Mouse (Mus musculus): ENCODE results near the gene Mthfr. TPM values are rescaled to one million over a fixed set of nuclear protein-coding genes. Genes with fewer than 3 reads are reported as not detected.
A peak's percentile ranks its signal among the peaks of the same experiment; 100 is the strongest.

Mthfr gene
- polyA plus RNA-seq, 1 experiment from 2014 or later, result 11.9 TPM

DNA sequence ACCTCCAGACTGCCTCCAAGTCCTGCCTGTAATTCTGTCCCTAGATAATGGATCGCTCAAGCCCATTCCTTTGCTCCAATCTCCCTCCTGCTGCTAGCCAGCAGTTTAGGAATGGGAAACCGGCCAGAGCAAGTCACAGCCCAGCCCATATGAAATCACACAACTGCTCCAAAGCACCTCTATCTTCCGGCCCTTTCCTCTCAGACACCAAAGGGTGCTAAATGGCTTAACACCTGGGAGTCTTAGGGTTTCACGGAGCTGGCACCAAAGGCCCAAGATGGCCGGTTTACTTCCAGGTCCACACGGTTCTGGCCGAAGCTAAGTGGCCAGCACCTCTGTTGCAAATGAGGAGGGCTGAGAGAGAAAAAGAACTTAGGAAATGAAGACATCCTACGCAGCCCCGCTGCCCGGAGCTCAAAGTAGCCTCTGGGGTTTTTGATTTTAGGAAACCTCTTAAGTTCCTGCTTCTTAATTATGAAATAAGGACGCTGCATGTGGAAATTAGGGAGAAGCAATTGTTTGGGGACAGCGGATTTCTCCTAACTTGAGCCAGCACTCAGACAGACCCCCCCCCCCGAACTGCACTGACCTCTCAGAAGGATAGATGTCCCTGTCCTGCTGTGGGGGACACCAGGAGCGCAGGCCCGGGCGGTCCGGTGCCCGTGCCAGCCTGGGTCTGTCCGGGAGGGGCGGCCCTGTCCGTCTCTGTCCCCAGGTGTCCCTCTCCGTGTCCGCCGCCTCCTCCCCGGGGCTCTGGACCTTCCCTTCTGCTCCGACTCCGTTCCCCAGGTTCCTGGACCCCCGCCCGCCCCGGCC is 48.4 kb downstream of the Mthfr start:
- H3K4me1 ChIP-seq (ENCODE audit: control insufficient read depth, low read depth, low read length), result peaks cover 42% of the 10 kb centered on the region
- no peaks in the 10 kb centered on the region for H3K27me3 ChIP-seq (ENCODE audit: control insufficient read depth, insufficient read depth, low read depth, low read length)
- H3K4me2 ChIP-seq (ENCODE audit: low read depth, low read length), result peak overlapping the region; percentile 89
- peak overlapping the region; percentile 78 for H3K4me3 ChIP-seq (ENCODE audit: low read depth, low read length)
- WGBS (ENCODE audit: insufficient replicate concordance), result 5% methylated on average over 30 of the region's 30 CpGs
- no peaks in the 10 kb centered on the region for H3K9me3 ChIP-seq (replicated peaks; ENCODE audit: control insufficient read depth, low read length)
- H3K9ac ChIP-seq (ENCODE audit: low read depth, low read length), result peak overlapping the region; percentile 84
- ATAC-seq (ENCODE audit: low read depth), result peak; percentile 13
- H3K27ac ChIP-seq (ENCODE audit: low read length), result peak overlapping the region; percentile 67
- no peaks in the 10 kb centered on the region for H3K36me3 ChIP-seq (ENCODE audit: control insufficient read depth, insufficient read depth)

DNA sequence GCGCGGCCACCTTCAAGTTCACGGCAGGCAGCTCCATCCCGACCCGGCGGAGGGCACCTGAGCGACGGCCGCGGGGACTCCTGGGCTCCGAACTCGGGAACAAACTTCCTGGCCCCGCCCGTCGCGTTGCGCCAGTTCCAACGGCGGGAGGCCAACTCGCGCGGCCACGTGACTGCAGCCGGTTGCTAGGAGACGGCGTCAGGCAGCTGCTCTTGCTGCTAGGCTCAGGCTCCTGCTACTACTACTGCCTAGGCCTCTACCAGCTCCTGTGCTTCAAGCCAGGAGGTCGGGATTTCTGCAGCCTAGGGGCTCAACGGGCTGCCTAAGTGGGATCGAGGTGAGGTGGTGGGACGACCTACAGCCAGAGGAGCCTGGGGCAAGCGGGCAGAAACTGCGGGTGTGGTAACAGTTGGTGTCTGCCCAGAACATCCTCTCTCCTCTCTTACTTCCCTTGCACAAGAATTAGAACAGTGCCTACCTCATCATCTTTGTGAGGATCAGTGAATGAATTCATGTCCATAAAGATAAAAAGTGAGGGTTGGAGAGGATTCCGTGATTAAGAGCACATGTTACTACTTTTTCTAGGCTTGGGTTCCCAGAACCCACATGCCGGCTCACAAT is 49.1 kb downstream of the Mthfr start, which contains the start of gene Agtrap:
Gene Agtrap, minus strand, starts transcription at position 125 of the 621 bp plus-strand sequence.
- Histone ChIP-seq H3K27ac (ENCODE audit: low read length) (peak within 1 kb of the TSS; percentile 67), H3K36me3 (ENCODE audit: control insufficient read depth, insufficient read depth) (no peaks in the 10 kb centered on the region), H3K4me2 (ENCODE audit: low read depth, low read length) (peak within 1 kb of the TSS; percentile 89), H3K27me3 (ENCODE audit: control insufficient read depth, insufficient read depth, low read depth, low read length) (no peaks in the 10 kb centered on the region), H3K9me3 (replicated peaks; ENCODE audit: control insufficient read depth, low read length) (no peaks in the 10 kb centered on the region), H3K4me3 (ENCODE audit: low read depth, low read length) (peak within 1 kb of the TSS; percentile 78), H3K9ac (ENCODE audit: low read depth, low read length) (peak within 1 kb of the TSS; percentile 84), H3K4me1 (ENCODE audit: control insufficient read depth, low read depth, low read length) (peaks cover 35% of the 10 kb centered on the region)
- 7% methylated on average over 34 of the region's 34 CpGs for WGBS (ENCODE audit: insufficient replicate concordance)
- ATAC-seq (ENCODE audit: low read depth), result peak; percentile 82

DNA sequence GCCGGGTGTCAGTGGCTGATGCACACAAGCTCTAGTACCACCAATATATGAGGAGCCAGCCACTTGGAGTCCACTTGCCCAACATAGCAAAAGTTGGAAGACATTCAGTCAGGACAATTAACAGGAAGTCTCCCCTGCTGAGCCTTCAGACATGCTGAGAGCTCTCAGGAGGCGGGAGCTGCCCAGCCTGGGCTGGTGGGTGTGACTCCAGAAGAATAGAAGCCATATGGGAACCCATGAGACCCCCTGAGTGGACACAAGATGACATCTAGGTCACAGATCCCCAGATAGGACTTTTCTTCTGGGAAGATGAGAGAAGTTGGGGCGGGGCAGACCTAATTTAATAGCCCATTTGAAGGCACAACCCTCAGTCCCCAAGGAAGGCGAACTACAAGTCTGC is 50.3 kb downstream of the Mthfr start:
- Histone ChIP-seq H3K4me2 (ENCODE audit: low read depth, low read length) (no peak overlapping the region), H3K27ac (ENCODE audit: low read length) (no peak overlapping the region), H3K36me3 (ENCODE audit: control insufficient read depth, insufficient read depth) (no peaks in the 10 kb centered on the region), H3K4me1 (ENCODE audit: control insufficient read depth, low read depth, low read length) (peaks cover 23% of the 10 kb centered on the region), H3K9me3 (replicated peaks; ENCODE audit: control insufficient read depth, low read length) (no peaks in the 10 kb centered on the region), H3K27me3 (ENCODE audit: control insufficient read depth, insufficient read depth, low read depth, low read length) (no peaks in the 10 kb centered on the region), H3K4me3 (ENCODE audit: low read depth, low read length) (no peak overlapping the region), H3K9ac (ENCODE audit: low read depth, low read length) (no peak overlapping the region)
- ATAC-seq (ENCODE audit: low read depth), result no peak
- WGBS (ENCODE audit: insufficient replicate concordance), result 75% methylated on average over 4 of the region's 4 CpGs

GRCm38 (mm10) chr4:148091181-148091580 is 52.3 kb downstream of the Mthfr start:
- Histone ChIP-seq H3K4me1 (ENCODE audit: control insufficient read depth, low read depth, low read length) (peaks cover 13% of the 10 kb centered on the region), H3K27ac (ENCODE audit: low read length) (no peak overlapping the region), H3K9me3 (replicated peaks; ENCODE audit: control insufficient read depth, low read length) (no peaks in the 10 kb centered on the region), H3K36me3 (ENCODE audit: control insufficient read depth, insufficient read depth) (no peaks in the 10 kb centered on the region), H3K4me3 (ENCODE audit: low read depth, low read length) (no peak overlapping the region), H3K4me2 (ENCODE audit: low read depth, low read length) (no peak overlapping the region), H3K27me3 (ENCODE audit: control insufficient read depth, insufficient read depth, low read depth, low read length) (no peaks in the 10 kb centered on the region), H3K9ac (ENCODE audit: low read depth, low read length) (no peak overlapping the region)
- no peak for ATAC-seq (ENCODE audit: low read depth)
- 78% methylated on average over 1 of the region's 1 CpGs for WGBS (ENCODE audit: insufficient replicate concordance)

- H3K4me3 ChIP-seq (ENCODE audit: low read depth, low read length), result no peak overlapping the region
- H3K27ac ChIP-seq (ENCODE audit: low read length), result no peak overlapping the region
- ATAC-seq (ENCODE audit: low read depth), result no peak
- no peak overlapping the region for H3K4me2 ChIP-seq (ENCODE audit: low read depth, low read length)
- H3K9ac ChIP-seq (ENCODE audit: low read depth, low read length), result no peak overlapping the region
- WGBS (ENCODE audit: insufficient replicate concordance), result 73% methylated on average over 11 of the region's 11 CpGs
- no peaks in the 10 kb centered on the region for H3K9me3 ChIP-seq (replicated peaks; ENCODE audit: control insufficient read depth, low read length)
- H3K36me3 ChIP-seq (ENCODE audit: control insufficient read depth, insufficient read depth), result no peaks in the 10 kb centered on the region
- H3K27me3 ChIP-seq (ENCODE audit: control insufficient read depth, insufficient read depth, low read depth, low read length), result no peaks in the 10 kb centered on the region
- H3K4me1 ChIP-seq (ENCODE audit: control insufficient read depth, low read depth, low read length), result peaks cover 3% of the 10 kb centered on the region; the same call in 1 of the 2 replicates
Measured at GRCm38 (mm10) chr4:148092551-148093271, 53.8 kb downstream of the Mthfr start.

- H3K9ac ChIP-seq (ENCODE audit: low read depth, low read length), result no peak overlapping the region
- WGBS (ENCODE audit: insufficient replicate concordance), result 66% methylated on average over 5 of the region's 5 CpGs
- no peaks in the 10 kb centered on the region for H3K4me1 ChIP-seq (ENCODE audit: control insufficient read depth, low read depth, low read length)
- no peaks in the 10 kb centered on the region for H3K9me3 ChIP-seq (replicated peaks; ENCODE audit: control insufficient read depth, low read length)
- H3K4me2 ChIP-seq (ENCODE audit: low read depth, low read length), result no peak overlapping the region
- H3K27me3 ChIP-seq (ENCODE audit: control insufficient read depth, insufficient read depth, low read depth, low read length), result no peaks in the 10 kb centered on the region
- H3K36me3 ChIP-seq (ENCODE audit: control insufficient read depth, insufficient read depth), result no peaks in the 10 kb centered on the region
- no peak overlapping the region for H3K27ac ChIP-seq (ENCODE audit: low read length)
- ATAC-seq (ENCODE audit: low read depth), result no peak
- H3K4me3 ChIP-seq (ENCODE audit: low read depth, low read length), result no peak overlapping the region
Measured at GRCm38 (mm10) chr4:148094161-148094560, 55.3 kb downstream of the Mthfr start.

- no peak for ATAC-seq (ENCODE audit: low read depth)
- no peaks in the 10 kb centered on the region for H3K4me1 ChIP-seq (ENCODE audit: control insufficient read depth, low read depth, low read length)
- no peak overlapping the region for H3K9ac ChIP-seq (ENCODE audit: low read depth, low read length)
- no peaks in the 10 kb centered on the region for H3K9me3 ChIP-seq (replicated peaks; ENCODE audit: control insufficient read depth, low read length)
- no peak overlapping the region for H3K27ac ChIP-seq (ENCODE audit: low read length)
- no peak overlapping the region for H3K4me2 ChIP-seq (ENCODE audit: low read depth, low read length)
- no peaks in the 10 kb centered on the region for H3K27me3 ChIP-seq (ENCODE audit: control insufficient read depth, insufficient read depth, low read depth, low read length)
- no peak overlapping the region for H3K4me3 ChIP-seq (ENCODE audit: low read depth, low read length)
- no peaks in the 10 kb centered on the region for H3K36me3 ChIP-seq (ENCODE audit: control insufficient read depth, insufficient read depth)
- 62% methylated on average over 4 of the region's 4 CpGs for WGBS (ENCODE audit: insufficient replicate concordance)
Measured at GRCm38 (mm10) chr4:148095081-148095480, 56.2 kb downstream of the Mthfr start.

GRCm38 (mm10) chr4:148097936-148098335 is 59.1 kb downstream of the Mthfr start:
- 70% methylated on average over 2 of the region's 2 CpGs for WGBS (ENCODE audit: insufficient replicate concordance)
- no peaks in the 10 kb centered on the region for H3K27me3 ChIP-seq (ENCODE audit: control insufficient read depth, insufficient read depth, low read depth, low read length)

More at GRCm38 (mm10) chr4:148097936-148098335, 59.1 kb downstream of the Mthfr start:
- Histone ChIP-seq H3K4me1 (ENCODE audit: control insufficient read depth, low read depth, low read length) (no peaks in the 10 kb centered on the region), H3K36me3 (ENCODE audit: control insufficient read depth, insufficient read depth) (no peaks in the 10 kb centered on the region), H3K4me3 (ENCODE audit: low read depth, low read length) (no peak overlapping the region), H3K27ac (ENCODE audit: low read length) (no peak overlapping the region), H3K4me2 (ENCODE audit: low read depth, low read length) (no peak overlapping the region), H3K9ac (ENCODE audit: low read depth, low read length) (no peak overlapping the region), H3K9me3 (replicated peaks; ENCODE audit: control insufficient read depth, low read length) (no peaks in the 10 kb centered on the region)
- no peak for ATAC-seq (ENCODE audit: low read depth)
